Comparison of ENCODE assay signal across 22 mouse cellular contexts in the genomic region with DNA sequence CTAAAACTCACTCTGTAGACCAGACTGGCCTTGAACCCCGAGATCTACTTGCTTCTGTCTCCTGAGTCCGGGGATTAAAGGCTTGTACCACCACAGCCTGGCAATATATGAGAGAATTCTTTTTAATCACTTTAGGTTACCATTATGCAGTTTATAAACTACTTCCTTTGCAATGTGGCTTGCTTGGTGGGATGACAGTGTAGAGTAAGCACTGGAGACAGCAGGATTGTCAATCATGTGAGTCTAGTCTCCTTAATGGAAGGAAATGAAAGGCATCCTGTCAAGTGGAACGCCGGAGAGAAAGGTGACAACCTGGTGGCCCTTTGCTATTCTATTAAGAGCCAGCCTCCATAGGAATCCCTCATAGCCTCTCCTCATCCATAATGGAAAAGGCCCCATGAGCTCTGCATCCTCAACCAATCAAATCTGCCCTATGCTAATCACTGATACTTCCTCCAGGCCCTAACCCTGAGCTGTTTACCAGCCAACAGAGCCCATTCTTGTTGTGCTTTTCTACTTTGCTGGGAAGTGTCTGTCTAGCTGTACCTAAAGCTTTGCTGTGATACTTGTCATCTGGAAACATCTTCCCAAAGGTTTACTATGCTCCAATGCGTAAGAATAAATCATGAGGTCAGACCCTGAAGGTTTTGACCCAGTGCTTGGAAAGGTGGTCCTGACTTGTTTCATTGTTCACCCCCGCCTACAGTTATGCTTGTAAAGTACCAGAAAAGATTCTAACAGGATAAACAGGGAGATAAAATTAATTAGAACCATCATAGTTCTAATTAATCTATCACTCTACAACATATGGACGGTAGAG.
DNase-seq lines count a peak whose midpoint lies in the region; ATAC-seq lines count a peak whose summit lies in the region.
"Had no signal": no experiment of that assay in that cellular context is flagged by ENCODE, and none has a peak within 500 bp of the region (broad histone marks: within the 10 kb centered on the region; RNA-seq: fewer than 3 reads in every experiment).

No protein-coding gene starts in this region.

- WGBS in kidney, embryonic 15.5 days = 71% methylated on average over 7 of the region's 7 CpGs
- 62% methylated on average over 7 of the region's 7 CpGs for WGBS in forebrain, embryonic 13.5 days
- WGBS in midbrain, embryonic 14.5 days = 33% methylated on average over 7 of the region's 7 CpGs

- H3K9ac ChIP-seq in kidney, embryonic 15.5 days = no peak overlapping the region
- H3K9ac ChIP-seq in forebrain, embryonic 13.5 days = no peak overlapping the region
- no peak overlapping the region for H3K9ac ChIP-seq in midbrain, embryonic 14.5 days (replicated peaks; ENCODE audit: low read length)
- H3K9ac ChIP-seq: embryonic facial prominence, embryonic 15.5 days; limb, embryonic 12.5 days; liver, embryonic 13.5 days; lung, embryonic 15.5 days; stomach, embryonic 15.5 days had no signal

- no peak overlapping the region for H3K4me3 ChIP-seq in kidney, embryonic 15.5 days (replicated peaks)
- no peak overlapping the region for H3K4me3 ChIP-seq in forebrain, embryonic 13.5 days
- H3K4me3 ChIP-seq in midbrain, embryonic 14.5 days (replicated peaks; ENCODE audit: low read depth, low read length) = no peak overlapping the region
- H3K4me3 ChIP-seq: embryonic facial prominence, embryonic 15.5 days; limb, embryonic 12.5 days; liver, embryonic 13.5 days; lung, embryonic 15.5 days; stomach, embryonic 15.5 days had no signal

- peak; percentile 8 for DNase-seq in embryo, embryonic 10 days (ENCODE audit: low spot score)
- no peak for DNase-seq in embryo, embryonic 9.5 days (ENCODE audit: extremely low spot score)
- DNase-seq in kidney, postnatal 10 days = no peak
- peak; percentile 51 for DNase-seq in midbrain, embryonic 14.5 days
- DNase-seq: adrenal gland, adult 8-10 months; cerebellum, adult 11 months; gastrocnemius, postnatal 14 days; heart, postnatal 10 days; kidney, postnatal 25 days; liver, embryonic 13.5 days; spleen, adult 18-20 months; thymus, adult 2 months had no signal

- ATAC-seq in kidney, embryonic 15.5 days (replicated peaks; ENCODE audit: low FRiP score) = peak; percentile 56; the same call in 1 of the 2 replicates
- peak; percentile 42; the same call in 1 of the 2 replicates for ATAC-seq in forebrain, embryonic 13.5 days
- peak; percentile 81 for ATAC-seq in midbrain, embryonic 14.5 days (ENCODE audit: low FRiP score, low TSS enrichment)
- ATAC-seq in activated CD4-positive, CD25-positive, alpha-beta regulatory T cell, adult 4 months = no peak
- no peak for ATAC-seq in erythroid progenitor cell, adult 5-6 weeks (replicated peaks; ENCODE audit: low FRiP score, poor library complexity, severe bottlenecking)
- ATAC-seq: inflammation-experienced regulatory T-cells, adult 6 months had no signal

- H3K4me2 ChIP-seq in kidney, embryonic 15.5 days = no peak overlapping the region
- no peak overlapping the region for H3K4me2 ChIP-seq in forebrain, embryonic 13.5 days
- no peak overlapping the region for H3K4me2 ChIP-seq in midbrain, embryonic 14.5 days (ENCODE audit: low read length)
- H3K4me2 ChIP-seq: embryonic facial prominence, embryonic 15.5 days; limb, embryonic 12.5 days; liver, embryonic 13.5 days; lung, embryonic 15.5 days; stomach, embryonic 15.5 days had no signal

- no peak overlapping the region for H3K27ac ChIP-seq in kidney, embryonic 15.5 days
- H3K27ac ChIP-seq in forebrain, embryonic 13.5 days = no peak overlapping the region
- H3K27ac ChIP-seq in midbrain, embryonic 14.5 days (replicated peaks; ENCODE audit: low read depth, low read length) = no peak overlapping the region; the same call in 1 of the 2 replicates
- H3K27ac ChIP-seq: embryonic facial prominence, embryonic 15.5 days; limb, embryonic 12.5 days; liver, embryonic 13.5 days; lung, embryonic 15.5 days; stomach, embryonic 15.5 days had no signal

- no peaks in the 10 kb centered on the region for H3K27me3 ChIP-seq in kidney, embryonic 15.5 days
- no peaks in the 10 kb centered on the region for H3K27me3 ChIP-seq in forebrain, embryonic 13.5 days
- H3K27me3 ChIP-seq in midbrain, embryonic 14.5 days (ENCODE audit: control insufficient read depth, insufficient read depth, low read length) = no peaks in the 10 kb centered on the region
- H3K27me3 ChIP-seq: CH12.LX; embryonic facial prominence, embryonic 15.5 days; limb, embryonic 12.5 days; liver, embryonic 13.5 days; lung, embryonic 15.5 days; stomach, embryonic 15.5 days had no signal

- H3K36me3 ChIP-seq in kidney, embryonic 15.5 days = no peaks in the 10 kb centered on the region
- no peaks in the 10 kb centered on the region for H3K36me3 ChIP-seq in forebrain, embryonic 13.5 days (ENCODE audit: poor library complexity, severe bottlenecking)
- no peaks in the 10 kb centered on the region for H3K36me3 ChIP-seq in midbrain, embryonic 14.5 days (ENCODE audit: control insufficient read depth, insufficient read depth, low read length)
- H3K36me3 ChIP-seq: embryonic facial prominence, embryonic 15.5 days; limb, embryonic 12.5 days; liver, embryonic 13.5 days; lung, embryonic 15.5 days; stomach, embryonic 15.5 days had no signal

- H3K9me3 ChIP-seq in kidney, embryonic 15.5 days (replicated peaks) = no peaks in the 10 kb centered on the region
- H3K9me3 ChIP-seq in forebrain, embryonic 13.5 days (replicated peaks) = no peaks in the 10 kb centered on the region
- no peaks in the 10 kb centered on the region for H3K9me3 ChIP-seq in midbrain, embryonic 14.5 days (ENCODE audit: control insufficient read depth, low read length)
- H3K9me3 ChIP-seq: embryonic facial prominence, embryonic 15.5 days; limb, embryonic 12.5 days; liver, embryonic 13.5 days; lung, embryonic 15.5 days; stomach, embryonic 15.5 days had no signal

- H3K4me1 ChIP-seq in kidney, embryonic 15.5 days = no peaks in the 10 kb centered on the region
- peaks cover 10% of the 10 kb centered on the region for H3K4me1 ChIP-seq in forebrain, embryonic 13.5 days
- peaks cover 7% of the 10 kb centered on the region; the same call in 1 of the 2 replicates for H3K4me1 ChIP-seq in midbrain, embryonic 14.5 days (ENCODE audit: control insufficient read depth, insufficient read depth, low read length)
- H3K4me1 ChIP-seq: embryonic facial prominence, embryonic 15.5 days; limb, embryonic 12.5 days; liver, embryonic 13.5 days; lung, embryonic 15.5 days; stomach, embryonic 15.5 days had no signal

Comparison
In these comparisons a context has a peak if more than half of its experiments do, and no peak if none do; other contexts are left out.
1. DNase-seq: peak in embryo, embryonic 10 days (single experiment) and midbrain, embryonic 14.5 days (single experiment); none in embryo, embryonic 9.5 days (single experiment) and kidney, postnatal 10 days (single experiment).
2. ATAC-seq: peak in kidney, embryonic 15.5 days (single experiment), forebrain, embryonic 13.5 days (single experiment) and midbrain, embryonic 14.5 days (single experiment); none in activated CD4-positive, CD25-positive, alpha-beta regulatory T cell, adult 4 months (single experiment) and erythroid progenitor cell, adult 5-6 weeks (single experiment).